Mouse (Mus musculus): Measurements from ENCODE around the gene Hist1h3a. TPM values are rescaled to one million over a fixed set of nuclear protein-coding genes. Genes with fewer than 3 reads are reported as not detected.

Gene Hist1h3a
- polyA plus RNA-seq, 1 experiment: 22.8 TPM

DNA sequence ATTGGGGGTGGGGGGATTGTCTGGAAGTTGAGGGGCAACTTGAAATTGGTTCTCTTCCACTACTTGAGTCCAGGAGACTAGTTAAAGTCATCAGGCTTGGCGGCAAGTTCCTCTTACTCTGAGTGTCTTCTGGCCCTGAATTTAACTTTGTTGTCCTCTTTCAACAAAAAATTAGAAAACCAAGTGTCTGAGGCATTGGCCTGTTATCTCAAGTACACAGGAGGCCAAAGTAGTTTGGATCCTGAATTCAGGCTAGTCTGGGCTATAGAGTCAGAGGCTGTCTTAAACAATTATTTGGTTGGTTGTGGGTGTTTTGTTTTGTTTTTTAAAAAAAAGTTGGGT is 3.0 kb upstream of the Hist1h3a start:
- DNase-seq (ENCODE audit: low read depth): no peak
- TF ChIP-seq POLR2A (IDR thresholded peaks at IDR 0.05; ENCODE audit: borderline replicate concordance, extremely low read depth, insufficient read depth, insufficient read length, poor library complexity, severe bottlenecking) (no peak), CTCF (IDR thresholded peaks at IDR 0.05; ENCODE audit: borderline replicate concordance, extremely low read depth, insufficient read depth, insufficient read length) (no peak)

DNA sequence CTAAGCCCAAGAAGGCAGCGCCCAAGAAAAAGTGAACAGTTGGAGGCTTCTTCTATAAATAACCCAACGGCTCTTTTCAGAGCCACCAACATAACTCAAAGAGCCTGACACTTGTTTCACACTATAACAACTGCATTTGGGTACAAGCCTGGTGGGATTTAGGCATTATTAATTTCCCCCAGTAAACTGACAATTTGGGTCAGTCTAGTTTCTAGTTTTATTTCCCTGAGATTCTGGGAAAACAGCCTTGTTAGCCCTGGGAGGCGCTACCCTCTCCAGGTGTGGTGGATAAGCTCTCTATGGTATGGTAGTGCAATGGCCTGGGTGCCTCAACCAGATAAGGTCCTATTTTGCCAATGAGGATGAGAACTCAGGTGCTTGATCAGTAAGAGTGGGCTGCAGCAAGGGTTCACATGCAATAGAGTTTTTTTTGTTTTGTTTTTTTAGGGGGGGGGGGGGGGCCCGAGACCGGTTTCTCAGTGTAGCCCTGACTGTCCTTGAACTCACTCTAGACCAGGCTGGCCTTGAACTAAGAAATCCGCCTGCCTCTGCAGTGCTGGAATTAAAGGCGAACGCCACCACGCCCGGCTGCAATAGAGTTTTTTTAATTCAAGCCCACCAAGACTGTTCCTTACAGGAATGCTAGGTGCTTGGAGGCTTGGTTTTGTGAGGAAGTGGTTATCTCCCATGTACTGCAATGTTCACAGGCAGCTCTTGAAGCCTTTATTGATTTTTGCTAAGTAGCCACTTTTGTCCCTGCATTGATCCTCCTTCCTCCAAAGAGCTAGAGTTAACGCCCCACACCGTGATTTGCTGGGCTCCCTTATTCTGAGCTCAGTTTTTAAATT is 2.4 kb upstream of the Hist1h3a start:
- DNase-seq (ENCODE audit: low read depth): no peak
- TF ChIP-seq CTCF (IDR thresholded peaks at IDR 0.05; ENCODE audit: borderline replicate concordance, extremely low read depth, insufficient read depth, insufficient read length) (no peak), POLR2A (IDR thresholded peaks at IDR 0.05; ENCODE audit: borderline replicate concordance, extremely low read depth, insufficient read depth, insufficient read length, poor library complexity, severe bottlenecking) (no peak)

DNA sequence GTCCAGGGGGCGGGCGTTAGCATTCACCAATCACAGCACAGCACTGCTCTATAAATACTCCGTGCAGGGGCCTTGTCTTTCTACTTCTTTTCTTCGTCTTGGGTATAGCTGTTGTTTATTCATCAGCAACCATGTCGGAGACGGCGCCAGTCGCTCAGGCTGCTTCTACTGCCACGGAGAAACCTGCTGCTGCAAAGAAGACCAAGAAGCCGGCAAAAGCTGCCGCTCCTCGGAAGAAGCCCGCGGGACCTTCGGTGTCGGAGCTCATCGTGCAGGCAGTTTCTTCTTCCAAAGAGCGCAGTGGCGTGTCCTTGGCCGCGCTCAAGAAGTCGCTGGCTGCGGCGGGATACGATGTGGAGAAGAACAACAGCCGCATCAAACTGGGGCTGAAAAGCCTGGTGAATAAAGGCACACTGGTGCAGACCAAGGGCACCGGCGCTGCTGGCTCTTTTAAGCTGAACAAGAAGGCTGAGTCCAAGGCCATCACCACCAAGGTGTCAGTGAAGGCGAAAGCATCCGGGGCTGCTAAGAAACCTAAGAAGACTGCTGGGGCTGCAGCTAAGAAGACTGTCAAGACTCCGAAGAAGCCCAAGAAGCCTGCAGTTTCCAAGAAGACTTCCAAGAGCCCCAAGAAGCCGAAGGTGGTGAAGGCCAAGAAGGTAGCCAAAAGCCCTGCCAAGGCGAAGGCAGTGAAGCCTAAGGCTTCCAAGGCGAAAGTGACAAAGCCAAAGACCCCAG is 1.6 kb upstream of the Hist1h3a start, which contains the start of gene Hist1h1a:
Gene Hist1h1a (plus strand): TSS at position 81 of the 738 bp plus-strand sequence.
- TF ChIP-seq CTCF (IDR thresholded peaks at IDR 0.05; ENCODE audit: borderline replicate concordance, extremely low read depth, insufficient read depth, insufficient read length) (no peak), POLR2A (IDR thresholded peaks at IDR 0.05; ENCODE audit: borderline replicate concordance, extremely low read depth, insufficient read depth, insufficient read length, poor library complexity, severe bottlenecking) (peak; percentile 77; the same call in 1 of the 2 replicates)
- DNase-seq (ENCODE audit: low read depth): peak; percentile 98

GRCm38 (mm10) chr13:23763242-23763585 is 1.0 kb upstream of the Hist1h3a start:
- no peak for DNase-seq (ENCODE audit: low read depth)
- no peak for TF ChIP-seq CTCF (IDR thresholded peaks at IDR 0.05; ENCODE audit: borderline replicate concordance, extremely low read depth, insufficient read depth, insufficient read length)
- TF ChIP-seq POLR2A (IDR thresholded peaks at IDR 0.05; ENCODE audit: borderline replicate concordance, extremely low read depth, insufficient read depth, insufficient read length, poor library complexity, severe bottlenecking): no peak

DNA sequence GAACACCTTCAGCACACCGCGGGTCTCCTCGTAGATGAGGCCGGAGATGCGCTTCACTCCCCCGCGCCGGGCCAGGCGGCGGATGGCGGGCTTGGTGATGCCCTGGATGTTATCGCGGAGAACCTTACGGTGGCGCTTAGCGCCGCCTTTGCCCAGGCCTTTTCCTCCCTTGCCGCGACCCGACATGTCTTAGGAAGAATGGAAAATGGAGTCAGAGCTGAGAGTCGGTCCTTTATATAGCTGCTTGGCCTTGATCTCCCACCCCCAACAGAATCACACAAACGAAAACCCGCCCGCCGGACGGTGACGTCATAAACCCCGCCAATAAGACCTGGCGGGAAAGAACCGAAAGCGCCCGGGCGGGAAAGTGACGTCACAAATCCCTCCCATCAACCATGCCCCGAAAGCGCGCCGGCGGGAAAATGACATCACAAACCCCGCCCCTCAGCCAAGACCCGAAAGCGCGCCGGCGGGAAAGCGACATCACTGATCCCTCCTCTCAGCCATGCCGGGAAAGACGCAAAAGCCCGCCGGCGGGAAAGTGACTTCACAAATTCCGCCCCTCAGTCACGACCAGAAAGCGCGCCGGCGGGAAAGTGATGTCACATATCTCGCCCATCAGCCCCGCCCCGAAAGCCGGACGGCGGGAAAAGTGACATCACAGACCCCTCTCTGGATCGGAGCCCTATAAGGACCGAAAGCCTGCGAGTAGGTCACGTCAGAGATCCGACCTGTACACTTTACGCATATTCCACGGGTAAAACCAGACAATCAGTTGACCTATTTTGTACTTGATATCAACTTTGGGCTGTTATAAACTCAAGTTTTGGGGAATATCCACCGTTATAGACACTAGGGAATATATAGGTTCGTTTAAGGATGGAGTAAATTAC is 968 bp downstream of the Hist1h3a start, which contains the start of gene Hist1h4a:
Gene Hist1h4a (minus strand): TSS at position 259 of the 893 bp plus-strand sequence.
- no peak for TF ChIP-seq CTCF (IDR thresholded peaks at IDR 0.05; ENCODE audit: borderline replicate concordance, extremely low read depth, insufficient read depth, insufficient read length)
- peak; percentile 54; the same call in 1 of the 2 replicates for TF ChIP-seq POLR2A (IDR thresholded peaks at IDR 0.05; ENCODE audit: borderline replicate concordance, extremely low read depth, insufficient read depth, insufficient read length, poor library complexity, severe bottlenecking)
- peak; percentile 99 for DNase-seq (ENCODE audit: low read depth)

DNA sequence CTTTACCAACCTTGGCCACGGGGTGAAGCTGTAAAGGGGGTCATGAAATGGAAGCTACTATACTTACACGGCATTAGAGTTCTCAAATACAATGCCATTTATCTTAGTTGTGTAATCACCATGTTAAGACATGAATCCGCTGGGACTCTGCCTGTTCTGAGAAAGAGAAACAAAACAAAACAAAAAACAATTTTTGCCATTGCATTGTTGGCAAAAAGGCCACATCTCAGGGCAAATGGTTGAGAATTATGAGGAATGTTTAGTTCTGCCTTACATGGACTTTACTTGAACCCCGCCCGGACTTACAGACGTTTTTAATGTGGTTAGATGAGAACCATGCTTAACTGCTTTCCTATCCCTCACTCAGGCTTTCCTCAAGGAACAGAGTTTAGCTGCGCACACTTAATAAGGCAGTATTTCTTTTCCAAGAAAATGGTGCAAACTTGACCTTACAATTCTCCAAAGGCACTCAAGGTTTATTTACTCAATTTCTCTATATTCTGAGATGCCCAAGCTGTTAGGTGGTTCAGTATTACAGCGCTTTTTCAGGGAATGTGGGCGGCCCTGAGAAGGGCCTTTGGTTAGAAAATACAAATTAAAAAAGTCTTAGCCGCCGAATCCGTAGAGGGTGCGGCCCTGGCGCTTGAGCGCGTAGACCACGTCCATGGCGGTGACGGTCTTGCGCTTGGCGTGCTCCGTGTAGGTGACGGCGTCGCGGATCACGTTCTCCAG is 1.8 kb downstream of the Hist1h3a start:
- peak; percentile 57 for DNase-seq (ENCODE audit: low read depth)
- TF ChIP-seq POLR2A (IDR thresholded peaks at IDR 0.05; ENCODE audit: borderline replicate concordance, extremely low read depth, insufficient read depth, insufficient read length, poor library complexity, severe bottlenecking) (no peak), CTCF (IDR thresholded peaks at IDR 0.05; ENCODE audit: borderline replicate concordance, extremely low read depth, insufficient read depth, insufficient read length) (no peak)

GRCm38 (mm10) chr13:23759916-23760239 is 2.3 kb downstream of the Hist1h3a start:
- no peak for TF ChIP-seq POLR2A (IDR thresholded peaks at IDR 0.05; ENCODE audit: borderline replicate concordance, extremely low read depth, insufficient read depth, insufficient read length, poor library complexity, severe bottlenecking)
- no peak for TF ChIP-seq CTCF (IDR thresholded peaks at IDR 0.05; ENCODE audit: borderline replicate concordance, extremely low read depth, insufficient read depth, insufficient read length)
- DNase-seq (ENCODE audit: low read depth): no peak

GRCm38 (mm10) chr13:23759251-23759771 is 2.9 kb downstream of the Hist1h3a start:
- TF ChIP-seq POLR2A (IDR thresholded peaks at IDR 0.05; ENCODE audit: borderline replicate concordance, extremely low read depth, insufficient read depth, insufficient read length, poor library complexity, severe bottlenecking) (no peak), CTCF (IDR thresholded peaks at IDR 0.05; ENCODE audit: borderline replicate concordance, extremely low read depth, insufficient read depth, insufficient read length) (no peak)
- DNase-seq (ENCODE audit: low read depth): no peak

DNA sequence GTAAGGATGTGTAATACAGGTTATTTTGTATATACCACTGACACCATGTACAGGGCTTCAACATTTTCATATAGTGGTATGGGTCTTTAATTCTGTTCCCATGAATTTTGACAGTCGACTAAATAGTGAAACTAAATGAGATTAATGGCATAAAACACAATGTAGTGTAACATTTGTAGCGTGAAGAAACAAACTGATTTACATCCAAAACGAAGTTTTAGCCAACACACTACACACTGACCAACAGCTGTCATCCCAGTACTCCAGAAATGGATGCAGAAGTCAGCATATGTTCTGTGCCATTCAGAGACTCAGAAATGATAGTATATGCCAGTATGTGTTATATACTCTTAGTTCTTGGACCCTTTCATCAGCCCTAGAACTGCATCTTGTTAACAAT is 4.3 kb downstream of the Hist1h3a start:
- DNase-seq (ENCODE audit: low read depth): no peak
- TF ChIP-seq POLR2A (IDR thresholded peaks at IDR 0.05; ENCODE audit: borderline replicate concordance, extremely low read depth, insufficient read depth, insufficient read length, poor library complexity, severe bottlenecking) (no peak), CTCF (IDR thresholded peaks at IDR 0.05; ENCODE audit: borderline replicate concordance, extremely low read depth, insufficient read depth, insufficient read length) (no peak)

GRCm38 (mm10) chr13:23757211-23757773 is 4.9 kb downstream of the Hist1h3a start:
- peak; percentile 58 for DNase-seq (ENCODE audit: low read depth)
- TF ChIP-seq POLR2A (IDR thresholded peaks at IDR 0.05; ENCODE audit: borderline replicate concordance, extremely low read depth, insufficient read depth, insufficient read length, poor library complexity, severe bottlenecking) (no peak), CTCF (IDR thresholded peaks at IDR 0.05; ENCODE audit: borderline replicate concordance, extremely low read depth, insufficient read depth, insufficient read length) (no peak)

Data from brain, embryonic 14.5 days (tissue).